Mouse (Mus musculus) 3T3-L1 (cell line): ENCODE measurements around the gene Vmn2r20.
"Not testable (repeated sequence)": the region's sequence is repeated elsewhere in the genome, so short reads cannot be mapped to it uniquely, and the experiment has no call there.

Experiments
- DNase-seq: peaks from one replicate; pipeline ENCODE4 v3.0.0-alpha.2; 2015; ENCODE audit warnings: low read depth, low spot score

The Vmn2r20 gene

DNA sequence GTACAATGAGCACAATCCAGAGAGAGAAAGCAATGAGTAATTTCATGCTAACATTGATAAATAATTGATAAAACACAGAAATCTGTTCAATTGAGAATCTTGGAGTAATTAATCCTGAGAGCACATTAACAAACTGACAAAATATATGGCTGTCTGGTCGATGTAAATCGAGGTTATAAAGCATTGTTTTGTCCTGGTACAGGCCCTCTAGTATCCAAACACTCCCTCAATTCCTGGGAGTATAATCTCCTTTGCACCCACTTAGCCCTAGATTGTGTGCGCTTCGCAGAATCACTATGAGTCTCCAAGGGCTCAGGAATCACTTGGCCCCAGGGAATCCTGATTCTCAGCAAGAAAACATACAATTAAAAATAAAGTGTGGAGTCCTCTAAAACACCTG is at the start of gene Vmn2r20:
Gene Vmn2r20 (minus strand): TSS at position 101 of the 400 bp plus-strand sequence.
- not testable (repeated sequence) for DNase-seq

GRCm38 (mm10) chr6:123424413-123424812 is 6.5 kb upstream of the Vmn2r20 start:
- not testable (repeated sequence) for DNase-seq

GRCm38 (mm10) chr6:123406918-123407665 is 10.8 kb downstream of the Vmn2r20 start:
- DNase-seq = not testable (repeated sequence)

DNA sequence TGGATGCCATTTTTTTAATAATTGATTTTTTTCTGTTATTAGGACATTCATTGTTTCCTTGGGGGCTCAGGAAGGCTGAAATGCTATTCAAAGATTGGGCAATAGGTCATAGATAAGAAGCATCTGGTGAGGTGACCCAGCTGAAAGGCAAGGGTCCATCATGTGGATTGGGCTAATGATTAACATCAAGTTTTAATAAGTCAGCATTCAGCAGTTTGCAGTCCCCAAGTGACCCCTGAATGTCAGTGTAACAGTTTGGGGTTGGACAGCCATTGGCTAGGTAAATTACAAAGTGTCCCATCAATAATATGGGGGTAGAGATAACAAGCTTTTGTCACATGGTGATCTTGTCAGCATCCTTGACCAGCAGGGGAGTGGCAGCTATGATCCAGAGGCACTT is 29.1 kb downstream of the Vmn2r20 start:
- not testable (repeated sequence) for DNase-seq

DNA sequence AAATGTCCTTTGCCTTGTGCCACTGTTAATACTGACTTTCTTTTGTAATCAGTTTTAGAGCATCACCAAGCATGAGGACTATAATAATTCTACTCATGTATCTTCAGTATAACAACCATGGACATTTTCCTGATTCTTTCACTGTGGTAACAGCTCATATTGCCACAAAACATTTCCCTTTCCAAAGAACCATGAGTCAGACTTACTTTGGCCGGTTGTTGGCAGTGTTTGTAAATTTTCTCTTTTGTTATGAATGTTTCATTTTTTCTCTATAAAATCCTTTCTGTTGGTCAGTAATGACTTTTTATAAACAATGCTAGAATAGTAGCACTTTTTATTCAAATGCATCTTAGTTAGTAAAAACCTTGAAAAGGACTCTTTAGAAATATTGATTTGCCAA is 71.8 kb downstream of the Vmn2r20 start:
- peak; percentile 56 for DNase-seq

- DNase-seq = peak; percentile 48
These were observed 77.8 kb downstream of the Vmn2r20 start for GRCm38 (mm10) chr6:123340093-123340492.

DNA sequence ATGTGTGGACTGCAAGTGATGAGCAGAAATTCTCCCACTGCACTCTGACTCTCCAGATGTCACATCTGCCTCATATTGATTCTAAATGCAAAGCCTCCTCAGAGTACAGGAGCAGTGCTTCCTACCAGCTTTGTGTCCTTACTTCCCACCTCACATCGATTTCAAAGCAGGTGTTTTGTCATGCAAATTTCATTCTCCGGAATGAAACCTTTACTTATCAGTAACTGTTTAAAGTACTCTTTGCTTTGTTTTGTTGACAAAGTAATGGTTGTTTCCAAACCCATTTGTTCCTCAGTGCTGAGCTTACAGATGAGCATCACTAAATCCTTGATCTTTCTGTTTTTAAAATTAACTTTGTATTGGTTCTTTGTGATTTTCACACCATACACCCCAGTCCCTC is 85.4 kb downstream of the Vmn2r20 start:
- no peak for DNase-seq
